Mouse (Mus musculus) neural tube, embryonic 11.5 days (tissue): ENCODE measurements around the gene Ceacam16. TPM values are rescaled to one million over a fixed set of nuclear protein-coding genes. Genes with fewer than 3 reads are reported as not detected.

ENCODE experiments used
- ATAC-seq: fragments of 200-750 bp; cut with Nextera tagmentation; 2 replicates; pipeline ENCODE4 v1.8.0; 2017; ENCODE audit warnings: moderate number of reproducible peaks, mild to moderate bottlenecking, moderate TSS enrichment, moderate library complexity; ENCODE audit not compliant: insufficient read depth, low FRiP score, low TSS enrichment
- DNase-seq: peaks from one replicate; pipeline ENCODE4 v3.0.0-alpha.2; 2015; ENCODE audit warnings: low spot score
- H3K27ac ChIP-seq: fragments of 300-500 bp; sonication (generic); 2 replicates; pipeline ENCODE4 v1.5.1; 2014; ENCODE audit warnings: low read depth, mild to moderate bottlenecking, low read length
- H3K27me3 ChIP-seq: fragments of 300-500 bp; sonication (generic); 2 replicates; pipeline ENCODE4 v1.6.1; 2014; ENCODE audit warnings: mild to moderate bottlenecking, low read length, mixed read lengths; ENCODE audit not compliant: control insufficient read depth, insufficient read depth
- H3K36me3 ChIP-seq: fragments of 300-500 bp; sonication (generic); 2 replicates; pipeline ENCODE4 v1.6.1; 2014; ENCODE audit warnings: mild to moderate bottlenecking, low read length, moderate library complexity, mixed read lengths; ENCODE audit not compliant: control insufficient read depth, insufficient read depth
- H3K4me1 ChIP-seq: fragments of 300-500 bp; sonication (generic); 2 replicates; pipeline ENCODE4 v1.6.1; 2014; ENCODE audit warnings: low read length, mixed read lengths; ENCODE audit not compliant: control insufficient read depth, insufficient read depth
- H3K4me2 ChIP-seq: fragments of 300-500 bp; sonication (generic); 2 replicates; pipeline ENCODE4 v1.6.1; 2014; ENCODE audit warnings: low read depth, mild to moderate bottlenecking, moderate library complexity
- H3K4me3 ChIP-seq: fragments of 300-500 bp; sonication (generic); 2 replicates; pipeline ENCODE4 v1.5.1; 2014; ENCODE audit warnings: low read depth, low read length
- H3K9ac ChIP-seq: fragments of 300-500 bp; sonication (generic); 2 replicates; pipeline ENCODE4 v1.6.1; 2014; ENCODE audit warnings: mild to moderate bottlenecking, low read length
- H3K9me3 ChIP-seq: fragments of 300-500 bp; sonication (generic); 2 replicates; pipeline ENCODE4 v1.6.1; 2016; ENCODE audit warnings: low read length; ENCODE audit not compliant: control insufficient read depth
- WGBS: fragments of 180-500 bp; shearing (Covaris S2); extraction: QIAGEN DNeasy Blood & Tissue Kit; methylation state at CpG from one replicate; pipeline ENCODE4 v1.1.7; 2014; 5-methylcytosine and 5-hydroxymethylcytosine counted together
- polyA plus RNA-seq: library from polyadenylated mRNA; unstranded; fragments of >200 nt; fragmentation: Nextera tagmentation; extraction: Ambion mirVana; gene quantifications from 2 replicates; pipeline ENCODE4 v1.2.1, GENCODE M21; 2014

Ceacam16 gene
- polyA plus RNA-seq, 1 experiment from 2014 or later = not detected

- 93% methylated on average over 20 of the region's 20 CpGs for WGBS
- peaks cover 4% of the 10 kb centered on the region; the same call in 1 of the 2 replicates for H3K27me3 ChIP-seq
- H3K36me3 ChIP-seq = no peaks in the 10 kb centered on the region
- no peaks in the 10 kb centered on the region for H3K9me3 ChIP-seq
- no peak overlapping the region for H3K4me2 ChIP-seq
- DNase-seq (no peak), ATAC-seq (no peak)
- no peaks in the 10 kb centered on the region for H3K4me1 ChIP-seq
- H3K4me3 ChIP-seq = no peak overlapping the region
- no peak overlapping the region for H3K27ac ChIP-seq
- H3K9ac ChIP-seq = no peak overlapping the region
These were observed 7.6 kb downstream of the Ceacam16 start for GRCm38 (mm10) chr7:19853526-19853925.

DNA sequence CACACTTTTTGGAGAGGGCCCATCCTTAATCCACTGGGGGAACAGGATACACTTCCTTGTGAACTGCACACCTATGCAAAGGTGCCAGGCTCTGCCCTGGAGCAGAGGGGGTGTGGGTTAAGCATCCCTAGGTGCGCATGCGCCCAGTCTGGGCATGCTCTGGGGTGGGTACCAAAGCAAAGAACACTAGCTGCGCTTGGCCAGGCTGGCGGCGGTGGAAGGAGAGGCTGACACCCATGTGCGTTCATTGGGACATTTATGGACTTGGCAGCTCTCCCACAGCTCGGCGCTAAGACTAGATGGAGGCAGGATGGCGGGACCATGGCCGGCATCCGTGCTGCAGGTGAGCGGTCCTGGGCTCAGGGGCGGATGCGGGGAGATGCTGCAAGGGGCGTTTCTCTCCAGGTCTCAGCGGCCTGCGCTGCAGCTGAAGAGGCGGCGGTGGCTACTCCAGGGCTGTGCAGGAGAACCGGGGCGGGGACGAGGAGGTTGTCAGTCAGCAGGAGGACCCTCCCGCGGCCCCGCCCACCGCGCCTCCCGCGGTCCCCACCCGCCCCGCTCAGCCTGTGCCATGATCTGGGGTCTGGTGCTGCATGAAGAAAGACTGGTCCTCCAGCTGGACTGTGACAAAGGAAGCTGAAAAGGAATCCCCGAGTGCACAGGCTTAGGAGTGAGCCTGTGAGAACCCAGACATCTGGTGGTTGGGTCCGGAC is 9.1 kb downstream of the Ceacam16 start, which contains the start of gene Gm19345:
Gm19345 (plus strand) TSS at position 146 of the 713 bp plus-strand sequence.
- Histone ChIP-seq H3K4me1 (no peaks in the 10 kb centered on the region), H3K4me3 (no peak within 1 kb of the TSS), H3K9ac (0 out of 2 replicates have a peak within 1 kb of the TSS, but pooled peaks have one; percentile 26), H3K36me3 (no peaks in the 10 kb centered on the region), H3K27me3 (peaks cover 4% of the 10 kb centered on the region; the same call in 1 of the 2 replicates), H3K9me3 (no peaks in the 10 kb centered on the region), H3K4me2 (peak within 1 kb of the TSS; percentile 23), H3K27ac (no peak within 1 kb of the TSS)
- DNase-seq = peak; percentile 47
- 5% methylated on average over 30 of the region's 33 CpGs for WGBS
- ATAC-seq = peak; percentile 53

DNA sequence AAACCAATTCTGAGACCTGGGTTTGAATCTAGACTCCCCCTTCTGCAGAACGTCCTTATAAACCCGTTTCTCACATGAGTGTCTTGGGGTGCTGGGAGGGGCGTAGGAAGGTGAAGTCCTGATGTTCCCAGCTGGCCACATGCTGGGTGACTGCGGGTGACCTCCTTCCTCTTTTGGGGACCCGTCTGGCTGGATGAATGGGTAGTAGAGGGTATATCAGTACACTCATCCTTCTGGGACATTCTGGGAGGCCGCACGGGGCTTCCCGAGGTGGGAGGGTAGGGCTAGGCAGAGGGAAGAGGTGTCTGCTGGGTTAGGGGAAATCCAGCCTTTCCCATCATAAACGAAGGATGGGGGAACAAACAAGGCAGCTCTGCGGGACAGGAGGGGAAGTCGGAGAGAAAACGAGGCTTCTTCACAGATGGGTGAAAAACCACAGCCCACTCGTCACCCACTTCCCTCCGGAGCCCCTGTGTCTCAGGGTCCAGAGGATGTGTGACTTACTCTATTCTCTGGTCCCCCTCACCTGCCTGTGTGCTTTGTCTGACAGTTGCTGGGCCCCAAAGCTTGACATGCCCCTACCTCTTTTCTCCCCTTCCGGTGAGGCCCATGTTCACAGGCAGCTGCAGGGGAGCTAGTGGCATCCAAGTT is 16.5 kb downstream of the Ceacam16 start:
- no peaks in the 10 kb centered on the region for H3K36me3 ChIP-seq
- H3K27me3 ChIP-seq = peaks cover 7% of the 10 kb centered on the region; the same call in 1 of the 2 replicates
- H3K4me1 ChIP-seq = no peaks in the 10 kb centered on the region
- no peak overlapping the region for H3K9ac ChIP-seq
- no peak overlapping the region for H3K27ac ChIP-seq
- no peak overlapping the region for H3K4me2 ChIP-seq
- no peak for DNase-seq
- WGBS = 67% methylated on average over 15 of the region's 15 CpGs
- H3K9me3 ChIP-seq = no peaks in the 10 kb centered on the region
- no peak for ATAC-seq
- H3K4me3 ChIP-seq = no peak overlapping the region

GRCm38 (mm10) chr7:19843561-19843960 is 17.5 kb downstream of the Ceacam16 start:
- H3K27ac ChIP-seq = no peak overlapping the region
- peaks cover 7% of the 10 kb centered on the region; the same call in 1 of the 2 replicates for H3K27me3 ChIP-seq
- H3K4me3 ChIP-seq = no peak overlapping the region
- H3K9me3 ChIP-seq = no peaks in the 10 kb centered on the region
- H3K4me1 ChIP-seq = no peaks in the 10 kb centered on the region
- H3K9ac ChIP-seq = no peak overlapping the region
- no peak overlapping the region for H3K4me2 ChIP-seq
- 4% methylated on average over 11 of the region's 11 CpGs for WGBS
- ATAC-seq = 0 out of 2 replicates have a peak, but pooled peaks have one; percentile 60
- no peaks in the 10 kb centered on the region for H3K36me3 ChIP-seq
- DNase-seq = peak; percentile 77

- H3K4me2 ChIP-seq = no peak overlapping the region
- WGBS = 36% methylated on average over 19 of the region's 19 CpGs
- H3K27me3 ChIP-seq = peaks cover 7% of the 10 kb centered on the region; the same call in 1 of the 2 replicates
- no peaks in the 10 kb centered on the region for H3K9me3 ChIP-seq
- H3K27ac ChIP-seq = no peak overlapping the region
- no peaks in the 10 kb centered on the region for H3K4me1 ChIP-seq
- DNase-seq = no peak
- no peaks in the 10 kb centered on the region for H3K36me3 ChIP-seq
- no peak overlapping the region for H3K4me3 ChIP-seq
- H3K9ac ChIP-seq = no peak overlapping the region
- ATAC-seq = 0 out of 2 replicates have a peak, but pooled peaks have one; percentile 16
These were observed 18.1 kb downstream of the Ceacam16 start for GRCm38 (mm10) chr7:19842885-19843504.

GRCm38 (mm10) chr7:19841686-19842413 is 19.2 kb downstream of the Ceacam16 start:
- DNase-seq (no peak), ATAC-seq (no peak)
- Histone ChIP-seq H3K27ac (no peak overlapping the region), H3K9ac (no peak overlapping the region), H3K4me3 (no peak overlapping the region), H3K9me3 (no peaks in the 10 kb centered on the region), H3K27me3 (peaks cover 7% of the 10 kb centered on the region; the same call in 1 of the 2 replicates), H3K4me2 (no peak overlapping the region), H3K4me1 (no peaks in the 10 kb centered on the region), H3K36me3 (no peaks in the 10 kb centered on the region)
- WGBS = 84% methylated on average over 21 of the region's 21 CpGs

- no peaks in the 10 kb centered on the region for H3K4me1 ChIP-seq
- no peak overlapping the region for H3K27ac ChIP-seq
- H3K9me3 ChIP-seq = no peaks in the 10 kb centered on the region
- H3K9ac ChIP-seq = no peak overlapping the region
- DNase-seq (no peak), ATAC-seq (no peak)
- 82% methylated on average over 3 of the region's 3 CpGs for WGBS
- peaks cover 7% of the 10 kb centered on the region; the same call in 1 of the 2 replicates for H3K27me3 ChIP-seq
- H3K4me2 ChIP-seq = no peak overlapping the region
- no peaks in the 10 kb centered on the region for H3K36me3 ChIP-seq
- no peak overlapping the region for H3K4me3 ChIP-seq
These were observed 20.2 kb downstream of the Ceacam16 start for GRCm38 (mm10) chr7:19840936-19841335.

DNA sequence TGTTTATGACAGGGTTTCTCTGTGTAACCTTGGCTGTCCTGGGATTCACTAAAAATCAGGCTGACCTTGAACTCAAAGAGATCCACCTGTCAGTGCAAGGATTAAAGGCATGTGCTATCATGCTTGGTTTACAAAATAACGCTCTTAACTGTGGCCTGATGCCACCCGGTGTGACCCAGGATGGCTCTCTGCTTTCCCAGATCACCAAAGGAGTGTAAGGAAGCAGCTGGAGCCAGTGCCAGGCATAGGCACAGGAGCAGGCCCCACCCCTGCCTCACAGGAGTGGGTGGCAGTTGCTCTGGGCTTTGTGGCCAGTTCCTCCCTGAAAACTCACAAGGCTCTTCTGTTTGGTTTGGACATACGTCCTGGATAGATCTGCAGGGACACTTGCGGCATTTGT is 20.7 kb downstream of the Ceacam16 start:
- WGBS = 78% methylated on average over 4 of the region's 4 CpGs
- no peak for ATAC-seq
- no peak for DNase-seq

More for the DNA sequence above, 20.7 kb downstream of the Ceacam16 start:
- Histone ChIP-seq H3K4me2 (no peak overlapping the region), H3K4me3 (no peak overlapping the region), H3K27ac (no peak overlapping the region), H3K4me1 (no peaks in the 10 kb centered on the region), H3K9me3 (no peaks in the 10 kb centered on the region), H3K9ac (no peak overlapping the region), H3K27me3 (peaks cover 7% of the 10 kb centered on the region; the same call in 1 of the 2 replicates), H3K36me3 (no peaks in the 10 kb centered on the region)
